Mouse (Mus musculus) CD4-positive, CD25-positive, alpha-beta regulatory T cell, adult 2 months (primary cell): ENCODE results near the gene Mmp2.
"Not testable (repeated sequence)": the region's sequence is repeated elsewhere in the genome, so short reads cannot be mapped to it uniquely, and the experiment has no call there.

Experiments used
- DNase-seq: peaks from one replicate; pipeline ENCODE4 v3.0.0-alpha.2; 2012; ENCODE audit warnings: low read depth, low spot score

Mmp2 gene

GRCm38 (mm10) chr8:92827243-92828034 is at the start of gene Mmp2:
Gene Mmp2 (plus strand): TSS chr8:92827291.
- no peak for DNase-seq

DNA sequence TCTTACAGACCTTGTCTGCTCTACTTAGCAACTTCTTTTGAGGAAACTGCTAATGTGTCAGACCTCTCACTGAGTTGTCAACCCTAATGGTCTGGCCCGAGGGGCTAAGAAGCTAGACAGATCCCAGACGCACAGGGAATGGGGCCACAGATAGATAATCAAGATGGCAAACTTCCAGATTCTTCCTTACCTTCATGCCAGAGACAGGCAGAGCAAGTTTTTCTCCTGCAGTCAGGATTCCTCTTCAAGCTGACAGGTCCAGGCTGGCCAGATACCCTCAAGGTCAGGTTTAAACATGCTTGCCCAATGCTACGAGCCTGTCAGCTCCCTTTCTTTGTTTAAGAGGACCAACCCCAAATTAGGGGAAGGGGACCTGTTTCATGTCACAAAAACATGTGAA is 46.1 kb upstream of the Mmp2 start:
- no peak for DNase-seq

- no peak for DNase-seq
These were observed 43.0 kb upstream of the Mmp2 start for GRCm38 (mm10) chr8:92783906-92784610.

DNA sequence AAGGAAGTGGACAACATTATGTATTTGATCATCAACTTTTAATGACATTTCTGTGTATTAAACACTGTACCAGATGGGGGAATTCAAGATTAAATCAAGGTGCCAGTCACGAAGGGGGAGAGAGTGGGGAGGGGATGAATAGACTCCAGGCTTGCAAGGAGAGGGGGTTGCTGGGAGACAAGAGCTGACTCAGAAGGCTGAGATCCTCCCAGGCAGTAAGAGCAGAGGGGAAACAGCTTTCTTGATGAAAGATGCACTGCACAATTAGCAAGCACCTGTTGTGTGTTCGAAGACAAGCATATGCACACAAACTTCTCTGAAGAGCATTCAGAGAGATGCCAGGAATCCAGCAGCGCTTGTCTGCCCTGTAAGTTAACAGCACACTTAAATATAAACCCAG is 36.3 kb upstream of the Mmp2 start:
- DNase-seq = no peak

DNA sequence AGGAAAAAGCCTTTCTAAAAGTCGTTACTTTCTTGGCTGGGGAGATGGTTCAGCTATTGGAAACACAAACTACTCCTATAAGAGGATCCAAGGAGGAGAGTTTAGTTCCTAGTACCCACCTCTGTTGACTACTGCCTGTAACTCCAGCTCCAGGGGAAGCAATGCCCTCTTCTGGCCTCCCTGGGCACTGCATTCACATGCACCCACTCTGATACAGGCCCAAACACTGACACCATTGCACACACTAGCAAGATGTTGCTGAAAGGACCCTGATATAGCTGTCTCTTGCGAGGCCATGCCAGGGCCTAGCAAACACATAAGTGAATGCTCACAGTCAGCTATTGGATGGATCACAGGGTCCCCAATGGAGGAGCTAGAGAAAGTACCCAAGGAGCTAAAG is 35.1 kb upstream of the Mmp2 start:
- DNase-seq = not testable (repeated sequence)

GRCm38 (mm10) chr8:92793852-92794580 is 33.1 kb upstream of the Mmp2 start:
- DNase-seq = no peak

DNA sequence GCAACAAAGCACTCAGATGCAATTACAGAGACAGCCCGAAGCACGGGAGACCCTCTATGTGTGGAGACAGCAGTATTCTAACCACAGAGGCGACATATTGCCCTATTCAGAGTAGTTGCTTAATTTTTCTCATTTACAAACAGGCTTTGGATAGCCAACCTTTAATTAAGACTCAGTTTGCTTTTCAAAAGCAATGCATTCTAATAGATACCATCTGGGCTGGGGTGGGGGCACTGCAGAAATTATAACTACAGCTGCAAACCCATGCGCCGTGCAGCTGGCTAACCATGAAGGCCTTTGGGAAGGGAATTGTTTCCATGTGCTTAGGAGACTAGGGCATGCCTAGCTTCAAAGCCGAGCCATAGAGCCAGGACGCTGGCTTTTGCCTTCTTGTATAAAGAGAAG is 29.6 kb upstream of the Mmp2 start:
- no peak for DNase-seq

- DNase-seq = no peak
These were observed 27.7 kb upstream of the Mmp2 start for GRCm38 (mm10) chr8:92799406-92799805.

- no peak for DNase-seq
These were observed 25.9 kb upstream of the Mmp2 start for GRCm38 (mm10) chr8:92801231-92801630.

DNA sequence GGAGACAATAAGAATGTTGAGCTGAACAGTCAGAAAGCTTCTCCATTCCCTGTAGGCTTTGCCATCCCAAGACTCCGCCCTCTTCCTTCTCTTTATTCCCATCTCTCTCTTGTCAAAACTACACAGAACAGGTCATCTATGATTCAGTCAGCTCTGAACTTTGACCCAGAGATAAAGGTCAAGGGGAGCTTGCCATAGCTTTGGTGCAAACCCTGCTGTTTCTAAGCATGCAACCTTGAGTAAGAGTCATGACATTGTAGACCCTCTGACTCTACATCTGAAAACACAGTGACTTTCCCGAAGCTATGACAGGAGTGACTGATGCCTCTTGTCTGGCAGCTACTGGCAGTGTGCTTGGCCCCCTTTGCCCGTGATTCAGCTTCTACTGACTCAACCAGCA is 24.5 kb upstream of the Mmp2 start:
- no peak for DNase-seq

DNA sequence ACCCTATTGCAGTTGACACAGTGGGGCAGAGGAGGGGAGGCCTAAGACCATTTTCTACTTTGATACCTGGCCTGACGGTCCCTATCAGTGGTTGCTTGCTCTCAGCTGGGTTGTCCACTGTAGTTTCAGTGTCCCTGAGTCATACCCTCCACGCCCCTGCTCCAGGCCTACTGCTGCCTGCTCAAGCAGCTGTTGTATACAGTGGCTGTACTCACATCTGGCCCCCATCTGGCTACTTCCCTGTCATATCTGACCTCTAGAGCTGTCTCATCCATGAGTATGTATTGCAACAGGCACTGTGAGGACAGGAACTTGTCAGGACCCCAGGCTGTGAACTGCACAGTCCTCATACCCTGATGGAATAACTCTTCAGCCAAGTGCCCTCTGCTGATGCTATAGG is 14.3 kb upstream of the Mmp2 start:
- DNase-seq = no peak

GRCm38 (mm10) chr8:92815661-92816060 is 11.4 kb upstream of the Mmp2 start:
- DNase-seq = no peak

DNA sequence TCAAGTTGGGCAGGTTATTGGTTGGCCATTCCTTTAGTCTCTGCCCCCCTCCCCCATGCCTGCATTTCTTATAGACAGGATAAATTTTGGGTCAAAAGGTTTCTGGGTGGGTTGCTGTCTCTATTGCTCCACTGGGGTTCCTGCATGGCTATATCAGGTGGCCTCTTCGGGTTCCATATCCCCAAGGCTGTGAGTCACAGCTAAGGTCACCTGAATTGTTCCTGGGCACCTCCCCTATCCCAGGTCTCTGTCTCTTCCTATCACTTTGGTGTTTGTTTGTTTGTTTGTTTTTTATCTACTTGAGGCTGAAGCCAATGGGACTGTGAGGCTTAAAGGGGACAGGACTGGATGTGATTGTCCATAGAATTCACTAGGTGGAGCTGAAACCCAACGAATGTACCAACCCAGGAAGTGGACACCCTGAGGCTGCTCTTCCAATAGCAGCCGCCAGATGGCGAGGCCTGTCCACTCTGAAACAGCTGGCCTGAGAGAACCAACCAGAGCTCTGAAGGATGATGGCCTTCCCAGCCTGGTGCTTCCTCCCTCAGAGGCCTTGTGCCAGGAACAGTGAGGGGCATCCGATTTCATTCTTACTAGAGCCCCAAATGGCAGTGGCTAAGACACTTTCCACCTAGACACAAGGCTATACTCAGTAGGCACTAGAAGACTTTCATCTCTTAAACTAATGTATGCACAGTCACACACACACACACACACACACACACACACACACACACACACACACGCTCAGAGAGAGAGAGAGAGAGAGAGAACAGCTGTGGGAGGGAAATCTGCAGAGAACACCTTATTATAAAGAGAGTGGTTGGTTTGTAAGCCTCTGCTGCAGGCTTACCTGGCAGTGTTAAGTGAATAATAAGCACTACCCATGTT is 8.9 kb upstream of the Mmp2 start:
- peak; percentile 29 for DNase-seq

- no peak for DNase-seq
These were observed 5.9 kb upstream of the Mmp2 start for GRCm38 (mm10) chr8:92821151-92821550.

GRCm38 (mm10) chr8:92822386-92822785 is 4.7 kb upstream of the Mmp2 start:
- DNase-seq = no peak

- no peak for DNase-seq
These were observed 1.1 kb upstream of the Mmp2 start for GRCm38 (mm10) chr8:92825991-92826390.

DNA sequence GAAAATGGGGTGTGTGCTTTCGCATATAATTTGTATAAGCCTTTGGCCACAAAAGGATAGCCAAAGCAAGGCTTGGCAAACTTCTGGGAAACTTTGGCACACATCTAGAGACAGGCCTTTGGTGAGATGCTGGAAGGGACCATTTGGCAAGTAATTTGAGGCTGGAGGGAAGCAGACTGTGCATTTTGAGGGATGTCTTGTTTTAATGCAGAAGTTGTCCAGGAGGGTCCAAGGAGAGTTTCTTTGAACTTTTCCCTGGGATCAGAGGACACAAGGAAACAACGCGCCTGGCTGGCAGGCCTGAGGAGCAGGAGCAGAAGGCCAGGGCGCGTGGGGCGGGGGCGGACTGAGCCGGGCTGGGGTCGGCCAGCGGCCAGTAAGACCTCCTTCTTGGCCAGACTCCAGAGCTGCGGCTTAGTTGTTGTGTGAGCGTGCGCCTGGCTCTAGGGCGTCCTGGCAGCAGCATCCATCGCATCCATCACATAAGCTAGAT is 1.2 kb downstream of the Mmp2 start:
- no peak for DNase-seq

DNA sequence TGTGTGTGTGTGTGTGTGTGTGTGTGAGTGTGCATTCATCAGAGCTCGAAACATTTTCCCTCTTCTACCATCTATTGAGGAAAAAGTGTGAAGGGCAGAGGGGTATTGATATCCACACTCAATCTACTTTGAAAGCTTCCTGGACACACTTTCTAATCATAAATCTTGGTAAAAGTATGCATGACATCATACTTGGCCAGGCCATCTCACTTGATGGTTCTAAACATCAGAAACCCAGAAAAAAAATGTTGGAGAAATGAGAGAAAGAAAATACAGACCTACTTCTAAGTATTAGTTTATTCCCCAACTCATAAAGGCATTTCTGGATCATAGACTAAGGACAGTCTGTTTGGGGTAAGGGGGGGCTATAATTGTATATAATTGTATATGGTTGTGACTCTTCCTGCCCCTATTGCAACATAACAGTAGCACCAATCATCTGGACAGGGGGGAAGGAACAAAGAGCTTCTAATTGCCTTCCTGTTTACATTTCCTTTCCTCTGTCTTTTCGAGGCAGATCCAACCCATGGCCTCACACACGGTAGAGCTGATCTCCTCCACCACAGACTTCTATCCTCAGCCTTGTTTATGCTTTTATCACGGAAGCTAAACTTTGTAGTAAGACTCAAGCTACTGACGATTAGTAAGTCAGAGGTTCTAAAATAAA is 7.1 kb downstream of the Mmp2 start:
- no peak for DNase-seq

GRCm38 (mm10) chr8:92834786-92835500 is 7.9 kb downstream of the Mmp2 start:
- no peak for DNase-seq

DNA sequence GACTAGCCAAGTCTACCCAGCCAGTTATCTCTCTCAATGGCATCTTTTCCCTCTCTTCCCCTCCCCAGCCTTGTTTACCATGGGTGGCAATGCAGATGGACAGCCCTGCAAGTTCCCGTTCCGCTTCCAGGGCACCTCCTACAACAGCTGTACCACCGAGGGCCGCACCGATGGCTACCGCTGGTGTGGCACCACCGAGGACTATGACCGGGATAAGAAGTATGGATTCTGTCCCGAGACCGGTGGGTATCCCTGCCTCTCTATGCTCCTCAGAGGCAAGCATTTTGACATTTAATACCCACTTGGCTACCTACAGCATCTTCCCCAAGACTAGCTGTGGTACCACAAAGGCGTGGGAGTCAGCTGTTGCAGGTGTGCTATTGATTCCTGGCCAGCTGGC is 8.8 kb downstream of the Mmp2 start:
- DNase-seq = no peak
